Mouse (Mus musculus) heart, embryonic 13.5 days (tissue): ENCODE data around the gene Rsad1. TPM values are rescaled to one million over a fixed set of nuclear protein-coding genes. Genes with fewer than 3 reads are reported as not detected.

Experiments used
- ATAC-seq: fragments of 200-750 bp; cut with Nextera tagmentation; 2 replicates; pipeline ENCODE4 v1.8.0; 2017; ENCODE audit warnings: moderate TSS enrichment; ENCODE audit not compliant: insufficient number of reproducible peaks, low FRiP score, low TSS enrichment; ENCODE audit errors: extremely low read depth
- H3K27ac ChIP-seq: fragments of 300-500 bp; sonication (generic); replicated peaks from 2 replicates; pipeline ENCODE4 v1.5.1; 2015; ENCODE audit warnings: moderate library complexity, mild to moderate bottlenecking, inconsistent platforms
- H3K27me3 ChIP-seq: fragments of 300-500 bp; sonication (generic); replicated peaks from 2 replicates; pipeline ENCODE4 v1.6.1; 2015; ENCODE audit warnings: mild to moderate bottlenecking, inconsistent platforms
- H3K36me3 ChIP-seq: fragments of 300-500 bp; sonication (generic); 2 replicates; pipeline ENCODE4 v1.6.1; 2015; ENCODE audit warnings: mild to moderate bottlenecking, inconsistent platforms
- H3K4me1 ChIP-seq: fragments of 300-500 bp; sonication (generic); 2 replicates; pipeline ENCODE4 v1.6.1; 2015; ENCODE audit warnings: inconsistent platforms
- H3K4me2 ChIP-seq: fragments of 300-500 bp; sonication (generic); 2 replicates; pipeline ENCODE4 v1.6.1; 2015; ENCODE audit warnings: inconsistent platforms, mild to moderate bottlenecking, moderate library complexity
- H3K4me3 ChIP-seq: fragments of 300-500 bp; sonication (generic); 2 replicates; pipeline ENCODE4 v1.5.1; 2015; ENCODE audit warnings: moderate library complexity, mild to moderate bottlenecking, inconsistent platforms
- H3K9ac ChIP-seq: fragments of 300-500 bp; sonication (generic); 2 replicates; pipeline ENCODE4 v1.6.1; 2015; ENCODE audit warnings: inconsistent platforms, mild to moderate bottlenecking, moderate library complexity
- H3K9me3 ChIP-seq: fragments of 300-500 bp; sonication (generic); 2 replicates; pipeline ENCODE4 v1.6.1; 2016; ENCODE audit warnings: inconsistent platforms
- WGBS: fragments of 180-500 bp; shearing (Covaris S2); methylation state at CpG from one replicate; pipeline ENCODE4 v1.1.7; 2015; ENCODE audit warnings: mixed read lengths; 5-methylcytosine and 5-hydroxymethylcytosine counted together
- polyA plus RNA-seq: library from polyadenylated mRNA; unstranded; fragments of >200 nt; fragmentation: Nextera tagmentation; extraction: Ambion mirVana; gene quantifications from 2 replicates; pipeline ENCODE4 v1.2.1, GENCODE M21; 2015

Rsad1 gene
- polyA plus RNA-seq, 1 experiment from 2014 or later, result 4.8 TPM

GRCm38 (mm10) chr11:94547271-94547670 is 1.8 kb downstream of the Rsad1 start:
- ATAC-seq, result no peak
- Histone ChIP-seq H3K27ac (no peak overlapping the region), H3K9ac (no peak overlapping the region), H3K4me3 (no peak overlapping the region), H3K9me3 (0 out of 2 replicates have a peak, but pooled peaks cover 4% of the 10 kb centered on the region), H3K27me3 (no peaks in the 10 kb centered on the region), H3K4me1 (peaks cover 26% of the 10 kb centered on the region), H3K4me2 (no peak overlapping the region), H3K36me3 (peaks cover 16% of the 10 kb centered on the region)
- whole genome bisulfite sequencing, result 90% methylated on average over 6 of the region's 6 CpGs

GRCm38 (mm10) chr11:94546381-94546780 is 2.7 kb downstream of the Rsad1 start:
- Histone ChIP-seq H3K4me2 (no peak overlapping the region), H3K9ac (no peak overlapping the region), H3K9me3 (no peaks in the 10 kb centered on the region), H3K4me1 (peaks cover 26% of the 10 kb centered on the region), H3K27me3 (no peaks in the 10 kb centered on the region), H3K27ac (no peak overlapping the region), H3K4me3 (no peak overlapping the region), H3K36me3 (peaks cover 20% of the 10 kb centered on the region)
- WGBS, result 94% methylated on average over 5 of the region's 5 CpGs
- no peak for ATAC-seq

- Histone ChIP-seq H3K27me3 (no peaks in the 10 kb centered on the region), H3K27ac (no peak overlapping the region), H3K36me3 (peaks cover 26% of the 10 kb centered on the region), H3K4me3 (peak overlapping the region; percentile 30), H3K4me1 (peaks cover 23% of the 10 kb centered on the region), H3K9ac (peak overlapping the region; percentile 24), H3K9me3 (no peaks in the 10 kb centered on the region), H3K4me2 (peak overlapping the region; percentile 62)
- no peak for ATAC-seq
- WGBS, result 42% methylated on average over 18 of the region's 18 CpGs
These were observed 4.6 kb downstream of the Rsad1 start for GRCm38 (mm10) chr11:94544422-94544821.

DNA sequence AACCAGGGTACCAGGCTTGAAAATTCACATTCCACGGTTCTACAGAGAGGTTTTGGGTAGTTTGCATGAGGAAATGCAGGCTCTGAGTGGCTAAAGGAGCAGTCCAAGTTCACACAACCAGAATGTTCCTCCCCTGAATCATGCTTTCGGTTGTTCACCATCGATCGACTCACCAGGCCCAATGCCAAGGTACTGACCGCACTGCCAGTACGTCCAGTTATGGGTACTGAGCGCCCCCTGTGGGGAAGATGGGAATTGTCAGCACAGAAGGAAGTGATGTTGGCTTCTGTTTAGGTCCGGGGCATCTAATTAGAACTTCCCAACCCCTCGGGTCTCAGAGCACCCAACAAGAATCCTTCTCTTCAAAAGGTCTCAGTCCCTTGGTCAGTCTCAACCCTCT is 5.1 kb downstream of the Rsad1 start:
- peaks cover 20% of the 10 kb centered on the region for H3K4me1 ChIP-seq
- H3K9me3 ChIP-seq, result no peaks in the 10 kb centered on the region
- peak overlapping the region; percentile 30 for H3K4me3 ChIP-seq
- WGBS, result 25% methylated on average over 9 of the region's 9 CpGs
- no peaks in the 10 kb centered on the region for H3K27me3 ChIP-seq
- ATAC-seq, result no peak
- no peak overlapping the region for H3K27ac ChIP-seq
- H3K9ac ChIP-seq, result peak overlapping the region; percentile 24
- H3K4me2 ChIP-seq, result peak overlapping the region; percentile 62
- H3K36me3 ChIP-seq, result peaks cover 26% of the 10 kb centered on the region

DNA sequence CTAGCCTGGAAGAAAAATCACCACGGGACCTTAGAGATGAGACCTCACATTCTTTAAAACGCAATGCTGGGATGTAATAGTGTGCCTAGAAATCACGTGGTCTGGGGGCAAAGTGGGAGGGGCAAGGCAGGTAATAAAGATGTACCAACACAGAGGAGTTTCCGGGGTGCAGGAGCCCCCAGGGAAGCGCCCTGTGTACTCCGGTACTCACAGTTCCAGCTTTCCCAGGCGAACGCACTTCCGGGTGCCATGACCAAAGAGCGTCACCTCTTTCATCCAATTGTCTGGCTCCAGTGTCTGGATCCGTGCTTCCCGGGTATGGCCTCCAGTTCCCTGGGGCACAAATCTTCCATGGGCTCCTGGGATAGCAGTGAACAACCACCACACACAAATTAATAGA is 5.7 kb downstream of the Rsad1 start:
- H3K4me2 ChIP-seq, result no peak overlapping the region
- no peaks in the 10 kb centered on the region for H3K27me3 ChIP-seq
- H3K9me3 ChIP-seq, result no peaks in the 10 kb centered on the region
- H3K9ac ChIP-seq, result no peak overlapping the region
- no peak overlapping the region for H3K4me3 ChIP-seq
- 81% methylated on average over 12 of the region's 12 CpGs for WGBS
- ATAC-seq, result no peak
- peaks cover 18% of the 10 kb centered on the region for H3K4me1 ChIP-seq
- no peak overlapping the region for H3K27ac ChIP-seq
- H3K36me3 ChIP-seq, result peaks cover 26% of the 10 kb centered on the region

DNA sequence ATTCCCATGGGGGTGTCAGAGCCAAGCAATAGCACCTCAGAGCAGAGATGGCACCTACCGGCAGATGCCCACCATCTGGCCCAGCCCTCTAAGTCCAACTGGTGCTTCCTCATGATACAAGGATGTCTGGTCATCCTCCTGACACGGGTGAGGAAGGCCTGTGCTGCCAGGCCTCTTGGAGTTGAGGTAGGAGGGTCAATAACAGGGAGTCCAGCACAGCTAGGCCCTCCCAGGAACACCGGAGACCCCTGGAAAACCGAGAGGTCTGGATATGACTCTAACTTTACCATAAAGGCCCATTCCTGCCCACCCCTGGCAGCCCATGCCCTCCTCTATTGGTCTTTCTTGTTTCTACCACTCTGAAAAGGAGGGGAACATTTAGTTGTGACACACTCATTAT is 6.7 kb downstream of the Rsad1 start:
- no peak overlapping the region for H3K9ac ChIP-seq
- H3K36me3 ChIP-seq, result peaks cover 26% of the 10 kb centered on the region
- ATAC-seq, result no peak
- H3K27ac ChIP-seq, result no peak overlapping the region
- peaks cover 13% of the 10 kb centered on the region for H3K4me1 ChIP-seq
- H3K27me3 ChIP-seq, result no peaks in the 10 kb centered on the region
- H3K4me2 ChIP-seq, result no peak overlapping the region
- 91% methylated on average over 4 of the region's 4 CpGs for WGBS
- H3K4me3 ChIP-seq, result no peak overlapping the region
- no peaks in the 10 kb centered on the region for H3K9me3 ChIP-seq

DNA sequence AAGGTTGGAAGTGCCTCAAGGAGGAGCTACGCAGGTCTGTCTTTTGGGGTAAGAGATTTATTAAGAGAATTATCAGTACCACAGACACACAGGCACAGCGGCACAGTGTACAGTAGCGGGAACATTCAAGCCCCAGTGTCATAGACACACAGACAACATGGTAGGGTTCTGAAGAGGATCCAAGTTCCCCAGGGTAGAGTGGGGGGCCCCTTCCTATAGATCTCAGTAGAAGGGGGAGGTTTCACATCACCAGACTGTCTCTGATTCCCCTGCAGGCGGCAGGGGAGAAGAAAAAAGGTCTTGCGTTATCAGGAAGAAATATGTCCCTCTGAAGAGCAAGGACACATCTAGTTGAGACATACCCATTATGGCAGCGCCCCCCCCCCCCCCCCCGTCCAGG is 9.3 kb downstream of the Rsad1 start:
- Histone ChIP-seq H3K4me3 (no peak overlapping the region), H3K9ac (no peak overlapping the region), H3K36me3 (peaks cover 26% of the 10 kb centered on the region), H3K4me1 (peaks cover 19% of the 10 kb centered on the region), H3K27me3 (no peaks in the 10 kb centered on the region), H3K9me3 (no peaks in the 10 kb centered on the region; the same call in 1 of the 2 replicates), H3K27ac (no peak overlapping the region), H3K4me2 (no peak overlapping the region)
- ATAC-seq, result no peak
- 73% methylated on average over 7 of the region's 7 CpGs for WGBS

GRCm38 (mm10) chr11:94538733-94539292 is 10.2 kb downstream of the Rsad1 start:
- Histone ChIP-seq H3K9me3 (no peaks in the 10 kb centered on the region; the same call in 1 of the 2 replicates), H3K27me3 (no peaks in the 10 kb centered on the region), H3K9ac (no peak overlapping the region), H3K4me2 (no peak overlapping the region), H3K36me3 (peaks cover 26% of the 10 kb centered on the region), H3K4me1 (peaks cover 11% of the 10 kb centered on the region), H3K4me3 (no peak overlapping the region), H3K27ac (no peak overlapping the region)
- 44% methylated on average over 8 of the region's 8 CpGs for WGBS
- no peak for ATAC-seq

DNA sequence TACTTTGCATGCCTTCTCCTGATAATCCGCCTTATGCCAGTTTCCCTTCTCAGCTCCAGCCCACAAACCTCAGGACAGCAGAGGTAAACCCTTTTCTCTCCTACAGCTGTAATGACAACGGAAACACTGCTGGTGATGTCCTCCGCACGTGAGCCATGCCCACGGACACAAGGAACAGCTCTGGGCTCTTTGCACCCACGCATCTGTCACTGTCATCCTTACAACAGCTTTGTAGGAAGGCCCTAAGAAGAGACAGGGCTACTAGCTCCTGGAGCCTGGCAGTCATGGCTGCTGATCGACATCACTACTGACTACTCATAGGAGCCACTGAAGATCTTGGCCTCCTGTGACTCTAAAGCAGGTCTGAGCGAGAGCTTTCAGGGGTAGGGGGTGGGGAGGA is 15.9 kb downstream of the Rsad1 start:
- Histone ChIP-seq H3K4me2 (no peak overlapping the region), H3K27me3 (no peaks in the 10 kb centered on the region), H3K9ac (no peak overlapping the region), H3K4me1 (peaks cover 9% of the 10 kb centered on the region), H3K27ac (no peak overlapping the region), H3K36me3 (no peaks in the 10 kb centered on the region), H3K4me3 (no peak overlapping the region), H3K9me3 (no peaks in the 10 kb centered on the region; the same call in 1 of the 2 replicates)
- 67% methylated on average over 8 of the region's 8 CpGs for WGBS
- no peak for ATAC-seq

GRCm38 (mm10) chr11:94528879-94529278 is 20.2 kb downstream of the Rsad1 start:
- Histone ChIP-seq H3K9ac (no peak overlapping the region), H3K4me2 (no peak overlapping the region), H3K27ac (no peak overlapping the region), H3K27me3 (no peaks in the 10 kb centered on the region), H3K36me3 (no peaks in the 10 kb centered on the region), H3K4me1 (peaks cover 11% of the 10 kb centered on the region; the same call in 1 of the 2 replicates), H3K4me3 (no peak overlapping the region), H3K9me3 (no peaks in the 10 kb centered on the region)
- WGBS, result 44% methylated on average over 3 of the region's 3 CpGs
- no peak for ATAC-seq

GRCm38 (mm10) chr11:94526171-94526879 is 22.7 kb downstream of the Rsad1 start:
- ATAC-seq, result no peak
- no peaks in the 10 kb centered on the region for H3K36me3 ChIP-seq
- no peak overlapping the region for H3K4me3 ChIP-seq
- peaks cover 31% of the 10 kb centered on the region for H3K4me1 ChIP-seq
- H3K9me3 ChIP-seq, result no peaks in the 10 kb centered on the region
- H3K9ac ChIP-seq, result no peak overlapping the region
- no peak overlapping the region for H3K27ac ChIP-seq
- no peak overlapping the region for H3K4me2 ChIP-seq
- WGBS, result 55% methylated on average over 9 of the region's 9 CpGs
- H3K27me3 ChIP-seq, result no peaks in the 10 kb centered on the region
